Mouse (Mus musculus) left cerebral cortex, postnatal 14 days (tissue): Measurements from ENCODE around the gene Masp2. TPM values are rescaled to one million over a fixed set of nuclear protein-coding genes. Genes with fewer than 3 reads are reported as not detected.
A peak's percentile ranks its signal among the peaks of the same experiment; 100 is the strongest.

Experiments
- DNase-seq, 2 experiments: peaks; one replicate each; pipeline ENCODE4 v3.0.0; 2021 to 2022; ENCODE audit warnings: low spot score in 2 of 2, mixed read lengths in 1 of 2
- intact Hi-C: fragments of 180-260 bp; cut with DNase I; formaldehyde crosslinking; loops from one replicate; pipeline ENCODE4 v1.15.1; 2025
- long read RNA-seq, 2 experiments: library from polyadenylated mRNA; stranded (forward); transcript quantifications; one replicate each; pipeline ENCODE4 v2.0.0; 2021
- total RNA-seq, 2 experiments: library from RNA; stranded (reverse); gene quantifications; 2 replicates each; pipeline ENCODE4 v1.2.3; 2021

The Masp2 gene
- 1 to 10 TPM; 1.1 to 1.4 TPM for total RNA-seq
- long read RNA-seq, experiment 1: 0 reads
- long read RNA-seq, experiment 2: 0 reads

DNA sequence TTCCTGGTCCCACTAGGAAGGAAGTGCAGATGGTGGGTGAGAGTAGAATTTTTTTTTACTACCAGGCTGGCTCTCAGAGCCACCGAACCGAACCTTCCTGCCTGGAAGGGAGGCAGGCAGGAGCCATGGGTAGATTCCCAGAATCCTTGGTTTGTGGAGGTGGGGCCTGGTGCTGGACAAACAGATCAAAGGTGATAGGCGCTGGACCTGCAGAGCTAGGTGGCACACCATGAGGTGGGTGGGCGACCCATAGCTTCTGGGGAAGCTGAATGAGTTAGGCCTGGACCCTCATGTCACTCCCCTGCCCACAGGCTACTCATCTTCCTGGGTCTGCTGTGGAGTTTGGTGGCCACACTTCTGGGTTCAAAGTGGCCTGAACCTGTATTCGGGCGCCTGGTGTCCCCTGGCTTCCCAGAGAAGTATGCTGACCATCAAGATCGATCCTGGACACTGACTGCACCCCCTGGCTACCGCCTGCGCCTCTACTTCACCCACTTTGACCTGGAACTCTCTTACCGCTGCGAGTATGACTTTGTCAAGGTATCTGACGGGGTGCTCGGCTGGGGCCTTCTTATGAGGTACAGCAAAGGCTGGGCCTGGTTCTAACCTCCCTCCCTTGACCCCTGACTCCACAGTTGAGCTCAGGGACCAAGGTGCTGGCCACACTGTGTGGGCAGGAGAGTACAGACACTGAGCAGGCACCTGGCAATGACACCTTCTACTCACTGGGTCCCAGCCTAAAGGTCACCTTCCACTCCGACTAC lies at the start of gene Masp2:
Gene Masp2, plus strand, starts transcription at position 198 of the 764 bp plus-strand sequence.
- intact Hi-C loops: no loop called here
- no peak for DNase-seq

- intact Hi-C loops: no loop called here
- DNase-seq: no peak
Observed at GRCm38 (mm10) chr4:148557766-148558165, 44.6 kb upstream of the Masp2 start.

DNA sequence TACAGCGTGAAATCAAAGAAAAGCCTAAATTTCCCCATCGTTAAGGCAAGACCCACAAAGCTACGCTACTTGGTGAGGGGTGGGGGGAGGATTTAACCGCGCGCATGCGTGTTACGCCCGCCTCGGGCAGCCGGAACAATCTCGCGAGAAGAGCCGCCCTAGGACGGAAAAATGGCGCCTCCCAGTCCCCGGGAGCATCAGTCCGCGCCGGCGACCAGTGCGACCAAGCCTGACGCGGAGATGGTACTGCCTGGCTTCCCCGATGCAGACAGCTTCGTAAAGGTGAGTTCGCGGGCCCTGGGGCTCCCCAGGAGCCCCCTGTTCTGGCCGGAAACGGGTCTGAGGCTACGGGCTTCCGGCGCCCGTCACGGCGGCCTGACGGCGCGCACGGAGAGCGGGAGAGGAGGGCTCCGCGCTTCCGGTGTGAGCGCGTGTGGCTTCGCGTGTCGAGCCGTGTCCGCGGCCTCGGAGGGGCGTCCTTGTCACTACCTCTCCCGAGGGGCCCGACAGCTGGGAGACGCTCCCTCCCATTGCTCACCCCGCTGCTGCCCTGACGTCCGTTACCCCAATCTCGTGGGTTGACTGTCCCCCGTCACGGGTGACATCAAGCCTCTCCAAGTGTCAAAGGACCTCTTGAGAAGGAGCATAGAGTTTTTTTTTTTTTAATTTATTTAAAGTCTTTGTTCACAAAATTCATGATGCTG lies 43.9 kb upstream of the Masp2 start, which contains the start of gene Exosc10:
Gene Exosc10, plus strand, starts transcription at position 133 of the 704 bp plus-strand sequence.
- intact Hi-C loops: no loop called here

GRCm38 (mm10) chr4:148562676-148563075 lies 39.7 kb upstream of the Masp2 start:
- no peak for DNase-seq
- intact Hi-C loops: loop anchor here (5.0 kb wide), 1 partner anchor 60 kb away; no protein-coding TSS in a partner anchor

More for the DNA sequence above, 43.9 kb upstream of the Masp2 start, which contains the start of gene Exosc10:
- DNase-seq: peak; percentile 84 to 86

- intact Hi-C loops: loop anchor here (5.0 kb wide), 1 partner anchor 59 kb away; no protein-coding TSS in a partner anchor
- DNase-seq: no peak
Observed at GRCm38 (mm10) chr4:148563595-148563994, 38.8 kb upstream of the Masp2 start.

GRCm38 (mm10) chr4:148570138-148570537 lies 32.2 kb upstream of the Masp2 start:
- DNase-seq: no peak
- intact Hi-C loops: no loop called here

DNA sequence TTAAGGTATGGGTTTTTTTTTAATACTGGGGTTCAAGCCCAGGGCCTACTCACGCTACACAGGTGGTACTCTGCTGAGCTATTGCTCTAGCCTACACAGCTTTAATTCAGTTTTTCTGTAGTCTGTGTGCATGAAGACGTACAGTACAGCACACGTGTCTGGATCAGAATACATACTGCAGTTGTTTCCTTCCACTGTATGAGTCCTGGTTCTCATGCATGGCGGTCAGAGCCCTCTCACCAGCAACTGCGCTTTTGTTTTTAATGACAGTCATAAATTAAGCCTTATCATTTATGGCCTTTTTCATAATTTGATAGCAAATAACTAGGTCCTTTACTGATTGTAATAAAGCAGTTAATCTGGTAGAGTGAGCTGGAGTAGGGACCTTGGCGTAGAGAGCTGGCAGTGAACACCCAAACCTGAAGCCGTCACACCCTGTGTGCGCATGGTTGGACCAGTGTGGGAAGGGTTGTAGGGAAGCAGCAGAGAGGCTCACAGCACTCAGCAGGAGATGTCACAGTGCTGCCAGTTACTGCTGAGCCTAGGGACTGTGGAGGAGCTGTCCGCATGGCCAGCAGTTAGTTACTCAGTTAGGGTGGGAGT lies 31.6 kb upstream of the Masp2 start:
- no peak for DNase-seq
- intact Hi-C loops: no loop called here

DNA sequence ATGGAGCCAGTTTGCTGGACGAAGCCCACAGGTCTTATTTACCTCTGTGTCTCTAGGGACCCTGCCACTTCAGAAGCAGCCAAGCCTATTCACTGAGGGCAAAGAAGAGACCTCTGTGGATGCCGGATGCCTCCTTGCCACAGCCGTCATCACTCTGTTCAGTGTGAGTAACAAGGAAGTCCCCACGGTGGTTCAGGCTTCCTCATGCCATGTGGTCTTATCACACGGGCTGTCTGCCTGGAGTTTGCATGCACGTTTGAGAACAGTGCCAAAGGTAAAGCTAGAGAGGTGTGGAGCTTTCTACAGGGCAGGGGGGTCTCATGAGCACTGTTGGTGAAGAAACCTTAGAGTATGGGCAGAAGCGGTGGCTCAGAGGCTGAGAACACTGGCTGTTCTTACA lies 29.1 kb upstream of the Masp2 start:
- intact Hi-C loops: no loop called here
- no peak for DNase-seq

- intact Hi-C loops: no loop called here
- DNase-seq: no peak
Observed at GRCm38 (mm10) chr4:148580765-148581164, 21.6 kb upstream of the Masp2 start.

DNA sequence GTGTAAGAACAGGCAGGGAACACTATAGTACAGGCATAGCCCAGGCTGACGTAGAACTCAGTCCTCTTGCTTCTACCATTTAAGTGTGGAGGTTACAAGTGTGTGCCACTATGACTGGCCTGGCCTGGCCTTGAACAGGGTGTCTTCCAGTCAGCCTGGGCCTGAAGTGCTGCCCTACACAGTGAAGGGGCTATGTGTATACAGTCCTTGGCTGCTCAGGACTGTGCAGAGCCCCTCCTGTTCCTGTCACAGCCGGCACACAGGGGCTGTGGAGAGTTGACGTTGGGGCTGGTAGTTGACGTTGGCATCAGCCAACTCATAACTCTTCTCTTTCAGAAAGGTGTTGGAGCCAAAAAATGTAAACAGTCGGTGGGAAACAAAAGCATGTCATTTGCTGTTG lies 20.9 kb upstream of the Masp2 start:
- intact Hi-C loops: no loop called here
- no peak for DNase-seq

DNA sequence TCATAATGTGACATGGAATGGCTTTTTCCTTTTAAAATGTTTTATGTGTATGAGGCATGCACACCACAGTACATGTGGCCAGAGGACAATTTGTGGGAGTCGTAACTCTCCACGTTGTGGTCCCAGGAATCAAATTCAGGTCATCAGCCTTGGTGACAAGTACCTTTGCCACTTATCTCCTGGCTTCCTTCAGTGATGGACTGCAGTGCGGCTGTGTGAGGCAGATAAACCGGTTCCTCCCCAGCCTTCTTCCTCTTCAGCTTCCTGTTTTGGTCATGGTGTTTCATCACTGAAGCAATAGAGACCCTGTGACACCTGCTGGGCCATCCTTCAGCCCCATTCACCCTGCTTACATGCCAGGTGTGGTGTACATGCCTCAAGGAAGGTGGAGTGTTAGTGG lies 19.1 kb upstream of the Masp2 start:
- intact Hi-C loops: no loop called here
- DNase-seq: no peak

DNA sequence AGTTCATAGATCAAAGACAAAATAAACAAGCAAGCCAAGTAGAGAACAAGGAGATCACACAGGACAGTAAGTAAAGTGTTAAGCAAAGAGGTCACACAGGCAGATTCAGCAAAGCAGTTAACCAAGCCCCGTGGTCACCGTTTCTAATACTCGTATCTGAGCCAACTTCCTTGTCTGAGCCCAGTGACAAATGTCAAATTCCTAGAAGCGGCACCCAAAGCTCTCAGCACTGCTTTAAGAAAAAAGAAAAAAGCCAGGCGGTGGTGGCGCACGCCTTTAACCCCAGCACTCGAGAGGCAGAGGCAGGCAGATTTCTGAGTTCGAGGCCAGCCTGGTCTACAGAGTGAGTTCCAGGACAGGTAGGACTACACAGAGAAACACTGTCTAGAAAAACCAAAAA lies 15.7 kb upstream of the Masp2 start:
- intact Hi-C loops: no loop called here
- DNase-seq: no peak

DNA sequence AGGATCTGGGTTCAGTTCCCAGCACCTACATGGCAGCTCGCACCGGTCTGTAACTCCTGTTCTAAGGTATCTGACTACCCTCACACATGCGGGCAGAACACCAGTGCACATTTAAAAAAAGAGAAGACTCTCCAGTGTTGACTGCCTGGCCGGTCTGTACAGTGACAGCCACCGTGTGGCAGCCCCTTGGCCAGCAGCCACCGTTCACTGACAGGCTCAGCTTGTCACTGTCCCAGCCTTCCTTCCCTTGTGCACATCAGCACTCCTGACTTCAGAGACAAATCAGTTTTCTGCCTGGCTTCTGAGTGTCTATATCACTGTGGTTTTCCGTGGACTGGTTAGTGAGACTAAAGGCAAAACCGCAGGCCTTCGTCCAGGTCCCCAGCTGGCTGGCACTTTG lies 13.6 kb upstream of the Masp2 start:
- intact Hi-C loops: no loop called here

GRCm38 (mm10) chr4:148589565-148589964 lies 12.8 kb upstream of the Masp2 start:
- no peak for DNase-seq
- intact Hi-C loops: no loop called here

More for the DNA sequence above, 13.6 kb upstream of the Masp2 start:
- DNase-seq: peak; percentile 38 to 47

- intact Hi-C loops: no loop called here
- peak in 1 of 2 experiments; percentile 49 for DNase-seq
Observed at GRCm38 (mm10) chr4:148590421-148591170, 11.8 kb upstream of the Masp2 start.

DNA sequence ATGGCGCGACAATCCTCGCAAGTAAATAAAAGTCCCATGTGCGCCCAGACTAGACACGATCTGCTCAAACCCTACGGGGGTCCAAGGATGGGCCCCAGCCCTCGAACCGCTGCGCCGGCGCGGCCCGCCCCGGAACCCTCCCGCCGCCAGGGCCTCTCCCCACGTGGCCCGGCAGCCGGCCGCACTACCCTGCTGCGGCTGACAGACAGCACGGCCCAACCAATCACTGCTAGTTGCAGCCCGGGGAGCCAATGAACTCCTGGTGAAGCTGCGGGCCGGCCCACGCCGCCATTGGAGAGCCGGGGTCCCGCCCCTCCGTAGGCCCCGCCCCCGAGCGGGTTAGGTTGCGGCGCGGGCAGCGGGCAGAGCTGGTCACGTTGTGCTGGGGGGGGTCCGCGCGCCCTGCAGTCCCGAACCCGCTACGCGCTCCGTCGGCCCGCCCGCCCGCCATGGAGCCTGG lies 11.2 kb upstream of the Masp2 start, which contains the start of gene Srm:
Gene Srm, plus strand, starts transcription at position 333 of the 460 bp plus-strand sequence.
- intact Hi-C loops: no loop called here
- DNase-seq: peak; percentile 98

GRCm38 (mm10) chr4:148591637-148592380 lies 10.5 kb upstream of the Masp2 start:
- intact Hi-C loops: no loop called here
- peak; percentile 37 to 45 for DNase-seq

- intact Hi-C loops: no loop called here
- DNase-seq: no peak
Observed at GRCm38 (mm10) chr4:148593996-148594395, 8.4 kb upstream of the Masp2 start.

DNA sequence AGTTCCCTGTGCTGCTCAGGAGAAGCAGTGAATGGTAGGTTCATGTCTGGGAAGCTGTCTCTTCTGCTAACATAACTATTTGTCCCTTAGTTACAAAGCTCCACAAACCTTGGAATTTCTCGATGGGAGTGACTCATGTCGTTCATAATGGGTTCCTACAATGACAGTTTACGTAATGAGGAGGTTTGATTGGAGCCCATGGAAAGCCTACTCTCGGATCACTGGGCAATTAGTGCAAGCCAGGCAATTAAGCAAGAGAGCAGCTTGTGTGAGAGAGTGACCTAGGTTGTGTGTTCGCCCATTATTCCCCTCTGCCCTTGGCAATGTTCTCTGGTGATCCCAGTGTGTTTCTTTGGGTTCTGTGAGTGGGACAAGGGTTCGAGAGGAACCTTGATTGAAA lies 6.4 kb upstream of the Masp2 start:
- intact Hi-C loops: no loop called here
- no peak for DNase-seq
